Mouse (Mus musculus) layer of hippocampus, adult 11-12 months (tissue): ENCODE results near the gene Fance.
"Not testable (repeated sequence)": the region's sequence is repeated elsewhere in the genome, so short reads cannot be mapped to it uniquely, and the experiment has no call there.

Source experiments
- DNase-seq: peaks from one replicate; pipeline ENCODE4 v3.0.0; 2022; ENCODE audit warnings: low spot score

The Fance gene

DNA sequence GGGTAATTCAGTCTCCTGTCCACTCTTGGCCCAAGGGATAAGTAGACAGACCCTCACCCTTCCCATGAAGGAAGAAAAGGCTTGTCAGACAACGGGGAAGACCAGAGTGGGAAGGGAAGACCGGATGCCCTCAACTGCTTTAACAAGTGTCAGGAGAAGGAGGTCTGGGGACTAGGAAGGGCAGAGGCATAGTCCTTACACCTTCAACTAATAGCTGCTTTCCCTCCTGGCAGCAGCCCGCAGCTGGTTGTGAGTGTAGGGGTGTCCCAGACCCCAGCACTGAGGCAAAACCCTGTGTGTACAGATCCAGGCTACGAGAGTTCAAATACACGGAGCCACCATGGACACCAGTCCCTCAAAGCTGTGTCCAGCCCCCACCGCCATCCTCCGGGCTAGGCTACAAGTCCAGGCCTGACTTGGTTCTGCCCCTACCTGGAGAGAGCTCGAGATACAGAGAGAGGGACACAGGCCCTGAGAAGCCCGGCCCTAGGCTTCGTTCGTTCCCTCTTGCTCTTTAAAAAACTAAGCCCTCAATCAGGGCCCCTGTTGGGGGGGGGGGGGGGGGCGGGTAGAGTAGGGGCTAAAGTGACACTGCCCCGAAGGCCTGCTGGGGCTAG, 36.1 kb downstream of the Fance start:
- no peak for DNase-seq

GRCm38 (mm10) chr17:28349901-28350465, 36.7 kb downstream of the Fance start:
- no peak for DNase-seq

DNA sequence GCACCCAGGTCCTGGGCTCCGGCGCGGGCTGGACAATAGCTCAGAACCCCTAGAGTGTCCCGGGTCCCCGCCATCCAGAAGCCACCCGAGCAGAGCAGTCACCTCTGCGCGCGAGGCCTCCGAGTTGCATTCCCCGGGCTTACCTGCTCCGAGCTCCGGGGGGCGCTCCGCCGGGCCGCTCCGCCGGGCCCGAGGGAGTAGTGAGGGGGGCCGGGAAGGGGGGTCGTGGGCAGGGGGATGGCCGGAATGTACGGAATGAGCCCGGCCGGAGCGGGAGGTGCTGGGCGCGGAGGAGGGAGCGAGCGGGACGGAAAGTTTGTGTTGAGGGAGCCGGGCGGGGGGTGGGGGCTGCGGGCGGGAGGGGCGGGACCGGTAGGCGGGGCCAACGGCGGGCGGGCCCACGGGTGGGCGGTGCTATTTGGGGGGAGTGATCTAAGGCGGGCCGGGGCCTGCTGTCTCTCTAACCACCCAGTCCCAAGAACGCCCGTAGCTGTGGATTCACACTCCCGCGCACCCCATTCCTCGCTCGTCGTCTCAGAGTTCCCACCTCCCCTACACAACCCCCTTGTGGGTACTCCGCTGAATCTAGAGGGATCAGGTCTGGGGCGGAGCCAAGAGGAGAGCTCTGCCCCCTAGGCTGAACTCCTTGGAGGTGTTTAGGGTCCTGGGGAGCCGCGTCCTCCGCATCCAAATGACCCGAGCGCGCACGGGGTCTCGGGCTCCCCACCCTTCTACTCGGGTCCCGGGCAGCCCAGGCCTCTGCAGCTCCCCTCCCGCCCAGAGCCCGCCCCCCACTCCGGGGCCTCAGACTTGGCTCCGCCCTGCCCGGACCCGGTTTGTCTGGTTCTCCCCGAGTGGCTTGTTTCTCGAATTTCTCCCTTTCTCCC, 37.4 kb downstream of the Fance start, which contains the start of gene Tead3:
Tead3 (minus strand) TSS at position 352 of the 887 bp plus-strand sequence.
- DNase-seq, result peak; percentile 48

- no peak for DNase-seq
These were observed 38.1 kb downstream of the Fance start for GRCm38 (mm10) chr17:28351353-28351890.

GRCm38 (mm10) chr17:28352018-28352417, 38.7 kb downstream of the Fance start:
- DNase-seq, result no peak

DNA sequence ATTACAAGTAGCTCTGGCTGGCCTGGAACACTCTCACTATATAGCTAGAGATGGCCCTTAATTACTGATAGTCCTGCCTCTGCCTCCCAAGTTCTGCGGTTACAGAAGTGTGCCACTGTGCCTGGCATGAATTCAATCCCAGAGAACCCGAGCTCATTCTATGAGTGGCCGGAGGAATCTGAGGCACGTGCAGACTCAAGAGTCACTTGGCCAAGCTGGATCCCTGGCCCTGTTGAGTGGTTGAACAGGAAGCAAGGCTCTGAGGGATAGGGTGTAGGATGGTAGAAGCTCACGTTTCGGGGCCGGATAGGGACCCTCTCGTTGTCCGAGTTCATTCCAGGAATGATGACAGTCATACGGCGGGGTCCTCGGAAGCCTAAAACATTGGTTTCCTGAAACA, 42.6 kb downstream of the Fance start:
- DNase-seq, result no peak

DNA sequence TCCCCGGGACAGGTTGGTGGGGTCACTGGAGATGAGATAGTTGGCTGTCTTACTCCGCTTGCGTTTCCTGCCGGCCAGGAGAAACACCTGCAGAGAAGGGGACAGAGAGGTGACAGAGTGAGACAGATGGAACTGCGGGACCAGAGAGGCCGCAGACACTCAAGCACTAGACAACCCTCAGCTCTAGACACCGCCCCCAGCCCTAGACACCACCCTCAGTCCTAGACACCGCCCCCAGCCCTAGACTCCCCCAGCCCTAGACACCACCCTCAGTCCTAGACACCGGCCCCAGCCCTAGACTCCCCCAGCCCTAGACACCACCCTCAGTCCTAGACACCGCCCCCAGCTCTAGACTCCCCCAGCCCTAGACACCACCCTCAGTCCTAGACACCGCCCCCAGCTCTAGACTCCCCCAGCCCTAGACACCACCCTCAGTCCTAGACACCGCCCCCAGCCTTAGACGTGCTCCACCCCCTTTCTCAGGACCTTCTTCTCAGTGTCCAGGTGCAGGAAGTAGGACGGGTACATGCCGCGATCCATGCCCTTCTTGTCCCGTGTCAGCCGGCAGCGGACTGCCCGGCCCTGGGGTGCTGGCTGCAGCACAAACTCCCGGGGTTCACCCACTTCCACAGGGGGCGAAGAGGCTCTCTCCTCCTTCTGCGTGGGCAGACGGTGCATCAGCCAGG, 45.4 kb downstream of the Fance start:
- DNase-seq, result not testable (repeated sequence)

GRCm38 (mm10) chr17:28360531-28361277, 47.4 kb downstream of the Fance start:
- DNase-seq, result no peak

DNA sequence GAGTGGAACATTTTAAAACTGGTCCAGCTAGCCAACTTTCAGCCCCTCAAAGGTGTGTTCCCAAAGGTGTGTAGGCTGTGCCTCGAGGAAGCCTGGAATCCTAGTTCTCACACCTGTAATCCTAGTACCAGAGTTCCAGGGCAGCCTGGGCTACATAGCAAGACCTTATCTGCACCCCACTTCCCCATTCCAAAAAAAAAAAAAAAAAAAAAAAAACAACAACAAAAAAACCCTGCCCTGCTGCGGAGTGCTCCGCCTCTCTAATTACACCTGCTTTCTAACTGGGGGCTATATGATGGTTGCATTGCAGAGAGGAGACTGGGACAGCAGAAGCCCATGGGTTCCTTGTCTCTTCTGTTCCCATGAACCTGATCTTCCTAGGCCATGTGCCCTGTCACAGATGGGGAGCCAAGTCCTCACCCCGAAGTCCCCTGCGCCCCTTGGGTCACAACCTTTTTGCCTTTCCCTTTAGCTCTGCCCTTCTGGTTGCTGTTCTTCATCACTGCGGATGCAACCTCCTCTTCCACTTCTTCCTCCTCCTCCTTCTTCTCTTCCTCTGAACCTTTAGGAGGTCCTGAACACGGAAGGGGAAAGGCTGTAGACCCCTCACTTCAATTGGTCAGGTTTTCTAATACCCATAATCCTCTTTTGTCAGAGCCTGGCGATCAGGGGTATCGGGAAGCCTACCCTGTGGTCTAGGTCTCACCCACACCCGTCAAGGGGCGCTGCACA, 48.8 kb downstream of the Fance start:
- no peak for DNase-seq

- no peak for DNase-seq
These were observed 49.5 kb downstream of the Fance start for GRCm38 (mm10) chr17:28362653-28363292.

DNA sequence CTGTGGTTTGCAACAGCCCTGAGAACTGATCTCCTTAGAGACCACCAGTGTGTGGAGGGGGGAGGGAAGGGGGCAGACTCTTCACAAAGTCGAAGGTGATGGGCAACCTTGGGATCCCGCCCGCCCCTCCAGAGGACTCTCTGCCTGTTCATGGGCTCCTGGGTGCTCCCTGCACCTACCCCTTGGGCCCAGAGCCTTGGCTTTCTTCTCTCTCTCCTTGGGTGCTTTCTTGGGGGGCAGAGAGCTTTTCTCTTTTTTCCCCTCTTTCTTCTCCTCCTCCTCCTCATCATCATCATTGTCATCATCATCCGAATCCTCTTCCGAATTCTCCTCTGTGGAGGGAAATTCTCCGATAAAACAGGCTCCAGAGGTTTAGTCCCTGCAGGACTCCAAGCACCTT, 50.2 kb downstream of the Fance start:
- no peak for DNase-seq

DNA sequence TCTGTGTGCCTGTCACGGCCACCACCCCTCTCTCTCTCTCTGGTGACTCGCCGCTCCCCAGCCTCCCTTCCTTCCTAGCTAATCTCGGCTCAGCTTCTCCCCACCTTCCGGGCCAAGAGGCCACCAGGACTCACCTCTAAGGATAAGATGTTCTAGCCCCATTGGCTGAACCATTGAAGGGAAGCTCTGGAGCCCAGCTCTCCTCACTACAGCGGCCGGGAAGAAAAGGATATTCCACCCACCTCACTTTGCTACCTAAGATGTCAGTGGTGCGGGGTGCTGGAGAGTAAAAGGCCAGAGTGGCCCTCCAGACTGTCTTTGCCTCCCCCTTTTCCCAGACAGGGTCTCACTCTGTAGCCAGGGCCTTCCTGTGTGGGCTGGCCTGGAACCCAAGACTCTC, 51.8 kb downstream of the Fance start, which contains the start of gene Tulp1:
Tulp1 (minus strand) TSS at position 101 of the 400 bp plus-strand sequence.
- DNase-seq, result no peak

DNA sequence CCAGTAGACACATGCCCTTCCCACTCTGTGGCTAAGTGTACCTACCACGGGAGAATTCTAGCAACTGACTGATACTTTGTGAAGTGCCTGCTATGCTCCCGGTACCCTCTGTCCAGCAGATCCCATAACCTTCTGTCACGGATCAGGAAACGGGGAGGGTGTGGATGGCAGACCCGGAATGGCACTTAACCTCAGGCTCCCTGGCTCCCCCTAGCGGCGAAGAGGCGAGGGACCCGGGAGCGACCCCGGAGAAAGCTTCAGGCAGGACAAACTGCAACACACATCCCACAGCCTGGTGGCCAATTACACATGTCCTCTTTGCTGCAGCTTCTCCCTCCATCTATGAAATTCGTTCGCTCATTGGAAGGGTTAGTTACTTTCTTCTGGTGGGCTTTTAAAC, 55.1 kb downstream of the Fance start:
- DNase-seq, result peak; percentile 69

DNA sequence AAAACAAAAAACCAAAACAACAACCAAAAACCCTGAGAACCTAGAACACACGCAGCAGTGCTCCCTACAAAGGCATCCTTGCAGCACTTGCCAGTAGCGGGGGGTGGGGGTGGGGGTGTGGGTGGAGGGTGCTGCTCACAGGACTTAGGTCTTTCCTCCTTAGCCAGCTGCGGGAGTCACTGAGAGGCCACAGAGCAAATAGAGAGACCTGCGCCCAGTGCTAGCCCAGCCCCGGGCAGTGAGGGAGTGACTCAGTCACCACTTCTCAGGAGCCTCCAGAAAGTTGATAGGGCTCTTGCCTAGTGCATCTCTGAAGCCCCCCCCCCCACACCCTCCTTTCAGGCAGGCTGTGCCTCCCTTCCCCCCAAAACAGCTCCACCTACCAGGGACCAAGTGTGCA, 55.7 kb downstream of the Fance start:
- no peak for DNase-seq

GRCm38 (mm10) chr17:28371286-28371685, 58.0 kb downstream of the Fance start:
- no peak for DNase-seq

GRCm38 (mm10) chr17:28371941-28372340, 58.6 kb downstream of the Fance start:
- DNase-seq, result no peak

DNA sequence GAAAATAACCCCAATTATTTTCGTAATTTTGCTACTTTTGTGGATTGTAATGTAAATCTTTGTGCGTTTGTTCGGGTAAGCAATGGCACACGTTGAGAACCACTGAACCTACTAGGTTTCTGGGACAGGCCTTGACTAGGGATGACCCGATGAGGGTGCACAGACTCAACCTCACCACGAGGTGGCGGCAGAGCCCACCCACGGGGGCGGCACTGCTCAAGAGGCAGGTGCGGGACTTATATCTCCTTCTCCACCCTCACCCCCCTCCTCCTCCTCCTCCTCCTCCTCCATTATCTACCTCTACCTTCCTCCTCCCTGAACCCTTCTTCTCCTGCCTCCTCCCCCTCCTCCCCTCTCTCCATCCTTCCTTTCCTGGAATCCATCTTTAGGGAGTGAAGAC, 60.5 kb downstream of the Fance start:
- no peak for DNase-seq

DNA sequence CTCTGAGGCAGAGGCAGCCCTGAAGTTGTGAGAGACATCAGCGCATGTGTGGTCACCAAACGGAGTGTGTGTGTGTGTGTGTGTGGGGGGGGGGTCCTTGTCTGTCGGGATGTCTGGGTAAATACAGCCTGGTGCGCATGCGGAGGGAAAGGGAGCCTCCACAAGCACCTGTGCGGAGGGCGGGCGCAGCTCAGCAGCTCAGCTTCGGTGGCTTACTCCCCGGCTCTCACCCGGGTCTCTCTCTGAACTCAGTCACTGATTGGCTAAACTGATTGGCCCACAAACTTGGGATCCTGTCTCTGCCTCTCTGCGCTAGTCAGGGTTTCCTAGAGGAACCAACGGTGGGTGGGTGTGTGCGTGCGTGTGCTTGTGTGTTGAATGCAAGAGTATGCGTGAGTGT, 61.2 kb downstream of the Fance start:
- no peak for DNase-seq

GRCm38 (mm10) chr17:28375592-28376061, 62.3 kb downstream of the Fance start:
- no peak for DNase-seq
